Mouse (Mus musculus): Measurements from ENCODE around the gene a. TPM values are rescaled to one million over a fixed set of nuclear protein-coding genes. Genes with fewer than 3 reads are reported as not detected.
A peak's percentile ranks its signal among the peaks of the same experiment; 100 is the strongest.
"Not testable (repeated sequence)": the region's sequence is repeated elsewhere in the genome, so short reads cannot be mapped to it uniquely, and the experiment has no call there.

a gene
- polyA plus RNA-seq, 1 experiment: 1.4 TPM

DNA sequence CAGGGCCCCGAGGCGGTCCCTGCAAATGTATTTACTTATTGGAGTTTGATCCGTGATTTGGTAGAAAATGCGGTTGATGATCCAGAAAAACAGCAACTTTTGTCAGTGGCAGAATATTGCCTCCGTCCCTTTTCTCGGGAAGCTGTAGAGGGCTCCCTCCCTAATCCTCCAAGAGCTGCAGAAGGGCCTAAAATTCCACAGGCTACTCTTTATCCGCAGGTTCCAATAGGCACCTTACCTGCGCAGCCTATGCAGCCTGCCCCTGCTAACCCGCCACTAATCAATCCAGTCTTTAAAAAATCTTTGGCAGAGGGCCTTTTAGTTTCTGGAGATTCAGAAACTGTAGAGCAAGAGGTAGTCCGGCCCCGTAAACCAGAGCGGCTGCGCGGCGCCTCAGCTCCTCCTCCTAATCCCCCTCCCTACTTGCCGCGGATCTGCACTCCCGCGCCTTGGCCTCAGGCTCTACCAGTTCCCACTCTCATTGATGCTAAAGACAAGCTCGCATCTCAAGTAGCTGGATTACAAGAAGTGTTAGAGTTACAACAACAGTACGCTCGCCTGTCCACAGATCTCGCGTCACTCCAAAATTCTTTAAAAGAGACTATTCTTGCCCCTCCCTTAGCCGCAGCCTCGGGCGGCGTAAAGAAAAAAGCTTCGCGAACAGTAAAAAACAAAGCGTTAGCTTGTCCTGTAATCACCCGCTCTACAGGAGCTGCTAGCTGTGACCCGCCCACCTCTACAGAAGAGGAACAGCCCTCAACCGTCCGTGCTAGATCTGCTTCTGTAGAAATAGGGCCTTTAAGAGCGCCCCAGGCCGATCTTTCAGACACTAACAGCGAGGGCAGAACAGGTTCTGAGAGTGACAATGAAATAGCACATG is 227.8 kb downstream of the a start:
- Histone ChIP-seq H3K27me3 (ENCODE audit: control insufficient read depth, insufficient read depth, low read length) (no peaks in the 10 kb centered on the region), H3K4me3 (ENCODE audit: control insufficient read depth, low read depth, low read length) (peak overlapping the region; percentile 79)

DNA sequence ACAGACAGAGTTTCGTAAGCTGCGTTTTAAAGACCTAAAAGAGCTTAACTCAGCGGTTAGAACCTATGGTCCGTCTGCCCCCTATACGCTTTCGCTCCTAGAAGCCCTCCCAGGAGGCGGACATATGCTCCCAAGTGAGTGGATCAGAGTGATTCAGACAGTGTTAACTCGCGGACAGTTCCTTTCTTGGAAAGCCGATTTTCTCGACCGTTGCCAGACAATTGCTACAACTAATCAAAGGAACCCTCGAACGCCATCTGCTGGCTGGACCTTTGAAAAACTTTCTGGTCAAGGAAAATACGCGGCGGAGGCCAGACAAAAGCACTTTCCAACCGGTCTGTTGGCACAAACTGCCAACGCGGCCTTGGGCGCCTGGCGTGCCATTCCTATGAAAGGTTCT is 228.5 kb downstream of the a start:
- Histone ChIP-seq H3K27me3 (ENCODE audit: control insufficient read depth, insufficient read depth, low read length) (no peaks in the 10 kb centered on the region), H3K27ac (ENCODE audit: control insufficient read depth, insufficient read depth, low read depth, low read length) (peak overlapping the region; percentile 76), H3K36me3 (ENCODE audit: control insufficient read depth, insufficient read depth, low read length) (no peaks in the 10 kb centered on the region), H3K4me3 (ENCODE audit: control insufficient read depth, low read depth, low read length) (peak overlapping the region; percentile 79), H3K4me1 (ENCODE audit: control insufficient read depth, insufficient read depth, low read length) (peaks cover 4% of the 10 kb centered on the region)
- peak; percentile 48; the same call in 1 of the 2 replicates for TF ChIP-seq CTCF (IDR thresholded peaks at IDR 0.05; ENCODE audit: control insufficient read depth, insufficient read depth, insufficient replicate concordance, low read depth, low read length)
- peak; percentile 44; the same call in 1 of the 2 replicates for TF ChIP-seq POLR2A (IDR thresholded peaks at IDR 0.05; ENCODE audit: control insufficient read depth, low read depth, low read length)

More for the DNA sequence above, 227.8 kb downstream of the a start:
- TF ChIP-seq CTCF (IDR thresholded peaks at IDR 0.05; ENCODE audit: control insufficient read depth, insufficient read depth, insufficient replicate concordance, low read depth, low read length) (no peak), POLR2A (IDR thresholded peaks at IDR 0.05; ENCODE audit: control insufficient read depth, low read depth, low read length) (peak; percentile 71)
- Histone ChIP-seq H3K27ac (ENCODE audit: control insufficient read depth, insufficient read depth, low read depth, low read length) (peak overlapping the region; percentile 76), H3K36me3 (ENCODE audit: control insufficient read depth, insufficient read depth, low read length) (no peaks in the 10 kb centered on the region), H3K4me1 (ENCODE audit: control insufficient read depth, insufficient read depth, low read length) (peaks cover 4% of the 10 kb centered on the region)

DNA sequence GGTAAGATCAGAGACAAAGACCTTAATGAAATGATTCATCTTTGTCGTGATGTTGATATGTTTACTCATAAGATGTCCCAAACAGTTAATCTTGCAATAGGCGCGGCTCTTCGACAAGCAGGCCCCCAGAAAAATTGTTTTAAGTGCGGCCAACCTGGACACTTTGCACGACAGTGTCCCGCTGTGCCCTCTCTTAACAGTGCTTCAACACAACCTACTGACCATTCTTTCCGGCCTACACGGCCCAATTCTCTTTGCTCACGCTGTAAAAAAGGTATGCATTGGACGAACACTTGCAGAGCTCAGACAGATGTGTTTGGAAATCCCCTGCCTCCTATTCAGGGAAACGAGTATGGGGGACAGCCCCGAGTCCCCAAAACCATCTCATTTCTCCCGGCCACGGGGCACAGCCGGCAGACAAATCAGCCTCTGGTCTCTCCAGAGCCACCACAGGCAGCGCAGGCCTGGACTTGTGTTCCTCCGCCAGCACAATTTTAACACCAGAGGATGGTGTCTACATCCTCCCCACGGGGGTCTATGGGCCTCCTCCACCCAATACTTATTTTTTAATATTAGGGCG is 229.1 kb downstream of the a start:
- H3K27me3 ChIP-seq (ENCODE audit: control insufficient read depth, insufficient read depth, low read length); H3K36me3 ChIP-seq (ENCODE audit: control insufficient read depth, insufficient read depth, low read length); H3K4me1 ChIP-seq (ENCODE audit: control insufficient read depth, insufficient read depth, low read length); H3K4me3 ChIP-seq (ENCODE audit: control insufficient read depth, low read depth, low read length): not testable (repeated sequence)
- H3K27ac ChIP-seq (ENCODE audit: control insufficient read depth, insufficient read depth, low read depth, low read length): peak overlapping the region; percentile 76

DNA sequence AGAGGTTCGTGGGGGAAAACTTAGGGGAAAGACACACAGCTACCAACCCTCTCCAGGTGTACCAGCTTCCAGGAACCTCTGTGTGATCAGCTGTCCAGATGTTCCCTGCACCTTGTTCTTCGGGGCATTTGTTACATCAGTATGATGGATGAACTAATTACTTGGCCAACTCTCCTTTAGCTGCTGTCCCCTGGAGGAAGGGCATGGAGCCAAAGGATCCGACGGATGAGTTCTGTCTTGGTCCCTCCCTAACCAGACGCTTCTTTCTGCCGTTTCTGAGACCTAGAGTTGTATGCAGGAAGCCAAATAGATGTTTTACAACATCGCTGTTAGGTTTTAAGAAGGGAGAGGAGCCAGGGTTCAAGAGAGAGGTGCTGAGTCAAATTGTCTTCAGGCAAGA is 239.6 kb downstream of the a start:
- no peak overlapping the region for H3K27ac ChIP-seq (ENCODE audit: control insufficient read depth, insufficient read depth, low read depth, low read length)
- no peaks in the 10 kb centered on the region for H3K27me3 ChIP-seq (ENCODE audit: control insufficient read depth, insufficient read depth, low read length)
- H3K4me3 ChIP-seq (ENCODE audit: control insufficient read depth, low read depth, low read length): peak overlapping the region; percentile 33
- H3K36me3 ChIP-seq (ENCODE audit: control insufficient read depth, insufficient read depth, low read length): no peaks in the 10 kb centered on the region
- H3K4me1 ChIP-seq (ENCODE audit: control insufficient read depth, insufficient read depth, low read length): peaks cover 2% of the 10 kb centered on the region; the same call in 1 of the 2 replicates
- no peak for TF ChIP-seq CTCF (IDR thresholded peaks at IDR 0.05; ENCODE audit: control insufficient read depth, insufficient read depth, insufficient replicate concordance, low read depth, low read length)
- TF ChIP-seq POLR2A (IDR thresholded peaks at IDR 0.05; ENCODE audit: control insufficient read depth, low read depth, low read length): no peak

DNA sequence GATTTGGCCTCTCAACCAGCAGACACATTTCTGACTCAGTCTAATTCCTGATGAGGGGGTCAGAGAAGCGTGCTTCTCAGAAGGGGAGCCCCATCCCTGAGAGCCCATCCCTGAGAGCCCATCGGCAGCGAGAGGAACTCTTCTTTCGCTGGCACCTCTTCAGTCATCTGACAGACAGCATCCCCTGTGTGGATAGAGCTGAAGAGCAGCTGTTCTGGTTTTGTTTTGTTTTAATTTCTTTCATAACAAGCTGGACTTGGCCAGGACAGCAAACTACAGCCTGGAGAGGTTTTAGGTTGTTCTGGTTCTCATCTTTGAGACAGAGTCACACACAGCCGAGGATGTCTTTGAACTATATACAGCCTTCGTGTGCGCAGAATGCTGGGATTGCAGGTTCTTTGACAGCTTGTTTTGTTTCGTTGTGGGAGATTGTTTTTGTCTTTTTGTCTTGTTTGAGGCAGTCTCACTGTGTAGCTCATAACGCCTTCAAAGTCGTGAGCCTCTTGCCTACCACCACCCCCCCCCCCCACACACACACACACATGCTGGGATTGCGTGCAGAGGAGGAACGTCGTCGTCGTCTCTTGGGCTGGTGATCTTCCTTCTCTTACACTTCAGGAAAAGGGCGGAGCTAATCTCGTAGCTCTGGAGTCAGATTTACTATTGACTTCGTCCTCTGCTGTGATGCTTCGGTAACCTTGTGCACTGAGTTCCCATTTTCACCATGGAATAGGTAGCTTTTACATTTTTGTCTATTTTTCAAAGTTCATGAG is 241.9 kb downstream of the a start:
- H3K4me3 ChIP-seq (ENCODE audit: control insufficient read depth, low read depth, low read length): no peak overlapping the region
- H3K4me1 ChIP-seq (ENCODE audit: control insufficient read depth, insufficient read depth, low read length): peaks cover 2% of the 10 kb centered on the region; the same call in 1 of the 2 replicates
- H3K36me3 ChIP-seq (ENCODE audit: control insufficient read depth, insufficient read depth, low read length): no peaks in the 10 kb centered on the region
- TF ChIP-seq POLR2A (IDR thresholded peaks at IDR 0.05; ENCODE audit: control insufficient read depth, low read depth, low read length) (no peak), CTCF (IDR thresholded peaks at IDR 0.05; ENCODE audit: control insufficient read depth, insufficient read depth, insufficient replicate concordance, low read depth, low read length) (no peak)
- no peak overlapping the region for H3K27ac ChIP-seq (ENCODE audit: control insufficient read depth, insufficient read depth, low read depth, low read length)
- no peaks in the 10 kb centered on the region for H3K27me3 ChIP-seq (ENCODE audit: control insufficient read depth, insufficient read depth, low read length)

DNA sequence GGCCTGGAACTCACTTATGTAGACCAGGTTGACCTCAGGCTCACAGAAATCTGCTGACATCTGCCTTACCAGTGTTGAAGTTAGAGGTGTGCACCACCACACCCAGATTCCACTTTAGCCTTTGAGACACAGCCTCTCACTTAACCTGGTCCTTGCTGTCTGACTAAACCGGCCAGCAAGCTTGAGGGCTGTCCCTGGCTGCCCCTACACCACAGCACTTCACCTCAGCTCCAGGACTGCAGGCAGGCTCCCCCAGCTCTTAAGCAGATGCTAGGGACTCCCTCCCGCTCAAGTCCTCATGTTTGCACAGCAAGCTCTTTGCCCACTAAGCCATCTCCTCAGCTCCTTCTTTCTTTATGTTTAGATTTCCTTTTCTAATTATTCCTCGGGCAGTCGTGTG is 248.8 kb downstream of the a start:
- Histone ChIP-seq H3K27ac (ENCODE audit: control insufficient read depth, insufficient read depth, low read depth, low read length) (no peak overlapping the region), H3K27me3 (ENCODE audit: control insufficient read depth, insufficient read depth, low read length) (no peaks in the 10 kb centered on the region), H3K4me3 (ENCODE audit: control insufficient read depth, low read depth, low read length) (no peak overlapping the region), H3K36me3 (ENCODE audit: control insufficient read depth, insufficient read depth, low read length) (no peaks in the 10 kb centered on the region), H3K4me1 (ENCODE audit: control insufficient read depth, insufficient read depth, low read length) (no peaks in the 10 kb centered on the region)
- TF ChIP-seq CTCF (IDR thresholded peaks at IDR 0.05; ENCODE audit: control insufficient read depth, insufficient read depth, insufficient replicate concordance, low read depth, low read length): no peak
- TF ChIP-seq POLR2A (IDR thresholded peaks at IDR 0.05; ENCODE audit: control insufficient read depth, low read depth, low read length): no peak

DNA sequence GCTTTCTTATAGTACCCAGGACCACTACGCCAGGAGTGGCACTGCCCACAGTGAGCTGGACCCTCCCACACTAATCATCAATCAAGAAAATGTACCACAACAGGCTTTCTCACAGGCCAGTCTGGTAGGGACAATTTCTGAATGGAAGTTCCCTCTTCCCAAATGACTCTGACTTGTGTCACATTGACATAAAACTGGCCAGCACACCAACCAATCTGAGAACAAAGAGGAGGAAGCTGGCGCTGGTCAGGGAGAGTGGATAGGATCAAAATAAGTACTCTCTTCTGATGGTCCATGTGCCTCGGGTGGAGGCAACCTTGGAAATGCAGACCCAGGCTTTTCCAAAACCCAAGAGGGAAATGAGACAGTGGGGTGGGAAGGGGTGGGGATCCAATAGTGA is 253.3 kb downstream of the a start:
- H3K4me3 ChIP-seq (ENCODE audit: control insufficient read depth, low read depth, low read length): no peak overlapping the region
- H3K36me3 ChIP-seq (ENCODE audit: control insufficient read depth, insufficient read depth, low read length): no peaks in the 10 kb centered on the region
- H3K27me3 ChIP-seq (ENCODE audit: control insufficient read depth, insufficient read depth, low read length): no peaks in the 10 kb centered on the region
- no peak overlapping the region for H3K27ac ChIP-seq (ENCODE audit: control insufficient read depth, insufficient read depth, low read depth, low read length)
- no peaks in the 10 kb centered on the region for H3K4me1 ChIP-seq (ENCODE audit: control insufficient read depth, insufficient read depth, low read length)
- TF ChIP-seq POLR2A (IDR thresholded peaks at IDR 0.05; ENCODE audit: control insufficient read depth, low read depth, low read length) (no peak), CTCF (IDR thresholded peaks at IDR 0.05; ENCODE audit: control insufficient read depth, insufficient read depth, insufficient replicate concordance, low read depth, low read length) (no peak)
